Mouse (Mus musculus): ENCODE measurements around the gene Fbxw19.
"Not testable (repeated sequence)": the region's sequence is repeated elsewhere in the genome, so short reads cannot be mapped to it uniquely, and the experiment has no call there.

Gene Fbxw19

GRCm38 (mm10) chr9:109495775-109496174 lies at the start of gene Fbxw19:
TSS of gene Fbxw19 (minus strand) at chr9:109495875.
- not testable (repeated sequence) for DNase-seq

- DNase-seq, result no peak
Measured at GRCm38 (mm10) chr9:109523385-109524064, 27.9 kb upstream of the Fbxw19 start.

GRCm38 (mm10) chr9:109449040-109449439 lies 46.6 kb downstream of the Fbxw19 start, which contains the start of gene Fbxw16:
TSS of gene Fbxw16 (minus strand) at chr9:109449140.
- DNase-seq, result no peak

- no peak for DNase-seq
Measured at GRCm38 (mm10) chr9:109432956-109433355, 62.7 kb downstream of the Fbxw19 start.
